Mouse (Mus musculus) lung, postnatal 10 days (tissue): ENCODE measurements around the gene Cyb561d1.

Source experiments
- DNase-seq: peaks from one replicate; pipeline ENCODE4 v3.0.0; 2021

The Cyb561d1 gene

GRCm38 (mm10) chr3:108166486-108167211 is 34.4 kb downstream of the Cyb561d1 start:
- DNase-seq, result peak; percentile 81

- no peak for DNase-seq
Measured at GRCm38 (mm10) chr3:108165532-108166315, 35.3 kb downstream of the Cyb561d1 start.

GRCm38 (mm10) chr3:108164807-108165206 is 36.2 kb downstream of the Cyb561d1 start:
- peak; percentile 86 for DNase-seq

GRCm38 (mm10) chr3:108164091-108164490 is 36.9 kb downstream of the Cyb561d1 start:
- no peak for DNase-seq

- DNase-seq, result no peak
Measured at GRCm38 (mm10) chr3:108158383-108159037, 42.5 kb downstream of the Cyb561d1 start.

- DNase-seq, result no peak
Measured at GRCm38 (mm10) chr3:108154656-108155055, 46.4 kb downstream of the Cyb561d1 start, which contains the start of gene Gpr61. Gene Gpr61 (minus strand): TSS chr3:108154882.

GRCm38 (mm10) chr3:108152290-108152689 is 48.7 kb downstream of the Cyb561d1 start:
- no peak for DNase-seq

- peak; percentile 93 for DNase-seq
Measured at GRCm38 (mm10) chr3:108147386-108148235, 53.4 kb downstream of the Cyb561d1 start.

GRCm38 (mm10) chr3:108146671-108147070 is 54.3 kb downstream of the Cyb561d1 start:
- DNase-seq, result no peak
